Mouse (Mus musculus): Measurements from ENCODE around the gene Elmo1.

DNA sequence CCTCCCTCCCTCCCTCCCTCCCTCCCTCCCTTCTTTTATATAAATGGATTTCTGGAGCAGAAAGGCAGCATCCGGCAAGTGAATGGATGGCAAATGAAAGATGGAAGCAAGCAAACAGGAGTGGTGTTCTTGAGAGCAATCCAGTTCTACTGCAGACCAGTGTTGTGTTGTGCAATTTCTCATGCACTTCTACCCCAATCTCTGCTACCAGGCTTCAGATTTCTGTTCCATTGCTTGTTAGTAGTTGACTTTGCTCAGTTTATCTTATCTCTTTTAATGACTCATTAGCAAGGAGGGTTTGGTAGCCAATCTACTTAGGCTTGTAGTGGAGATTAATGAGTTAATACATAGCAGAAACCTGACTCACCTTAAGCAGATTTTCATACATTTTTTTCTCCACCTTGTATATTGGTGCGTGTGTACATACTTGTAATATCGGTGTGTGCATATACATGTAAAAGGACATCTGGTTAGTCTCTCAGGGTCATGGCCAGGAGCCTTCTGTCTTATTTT, 209.7 kb downstream of the Elmo1 start:
- TF ChIP-seq CTCF (IDR thresholded peaks at IDR 0.05; ENCODE audit: insufficient read depth, low read depth, low read length): no peak
- TF ChIP-seq POLR2A (IDR thresholded peaks at IDR 0.05; ENCODE audit: insufficient read depth, low read depth, low read length): no peak

All from olfactory bulb, adult 2 months (tissue).